Mouse (Mus musculus) liver, embryonic 13.5 days (tissue): ENCODE measurements around the gene Snd1. TPM values are rescaled to one million over a fixed set of nuclear protein-coding genes. Genes with fewer than 3 reads are reported as not detected.

ENCODE experiments used
- ATAC-seq: fragments of 200-750 bp; cut with Nextera tagmentation; 2 replicates; pipeline ENCODE4 v1.8.0; 2017; ENCODE audit warnings: low read depth, mild to moderate bottlenecking, moderate number of reproducible peaks, moderate library complexity
- DNase-seq: peaks from one replicate; pipeline ENCODE4 v3.0.0; 2022
- H3K27ac ChIP-seq: fragments of 300-500 bp; sonication (generic); 2 replicates; pipeline ENCODE4 v1.5.1; 2015; ENCODE audit warnings: moderate library complexity, mild to moderate bottlenecking, inconsistent platforms
- H3K27me3 ChIP-seq: fragments of 300-500 bp; sonication (generic); 2 replicates; pipeline ENCODE4 v1.6.1; 2015; ENCODE audit warnings: mild to moderate bottlenecking, inconsistent platforms
- H3K36me3 ChIP-seq: fragments of 300-500 bp; sonication (generic); 2 replicates; pipeline ENCODE4 v1.6.1; 2015; ENCODE audit warnings: mild to moderate bottlenecking, inconsistent platforms
- H3K4me1 ChIP-seq: fragments of 300-500 bp; sonication (generic); replicated peaks from 2 replicates; pipeline ENCODE4 v1.6.1; 2015; ENCODE audit warnings: inconsistent platforms
- H3K4me2 ChIP-seq: fragments of 300-500 bp; sonication (generic); 2 replicates; pipeline ENCODE4 v1.6.1; 2015; ENCODE audit warnings: inconsistent platforms, mild to moderate bottlenecking, moderate library complexity
- H3K4me3 ChIP-seq: fragments of 300-500 bp; sonication (generic); replicated peaks from 2 replicates; pipeline ENCODE4 v1.5.1; 2015; ENCODE audit warnings: mild to moderate bottlenecking, inconsistent platforms
- H3K9ac ChIP-seq: fragments of 300-500 bp; sonication (generic); 2 replicates; pipeline ENCODE4 v1.6.1; 2015; ENCODE audit warnings: mild to moderate bottlenecking, inconsistent platforms
- H3K9me3 ChIP-seq: fragments of 300-500 bp; sonication (generic); replicated peaks from 2 replicates; pipeline ENCODE4 v1.6.1; 2016; ENCODE audit warnings: inconsistent platforms
- WGBS: fragments of 180-500 bp; shearing (Covaris S2); methylation state at CpG from one replicate; pipeline ENCODE4 v1.1.7; 2015; ENCODE audit not compliant: insufficient replicate concordance; 5-methylcytosine and 5-hydroxymethylcytosine counted together
- polyA plus RNA-seq: library from polyadenylated mRNA; unstranded; fragments of >200 nt; fragmentation: Nextera tagmentation; extraction: Ambion mirVana; gene quantifications from 2 replicates; pipeline ENCODE4 v1.2.1, GENCODE M21; 2015

Gene Snd1
- polyA plus RNA-seq, 1 experiment from 2014 or later, result 55.2 TPM

- no peaks in the 10 kb centered on the region for H3K9me3 ChIP-seq
- 75% methylated on average over 2 of the region's 2 CpGs for WGBS
- DNase-seq (no peak), ATAC-seq (no peak)
- no peak overlapping the region for H3K27ac ChIP-seq
- no peaks in the 10 kb centered on the region for H3K27me3 ChIP-seq
- no peaks in the 10 kb centered on the region for H3K4me1 ChIP-seq
- no peak overlapping the region for H3K4me3 ChIP-seq
- no peak overlapping the region for H3K4me2 ChIP-seq
- H3K9ac ChIP-seq, result no peak overlapping the region
- peaks cover 52% of the 10 kb centered on the region for H3K36me3 ChIP-seq
Observed at GRCm38 (mm10) chr6:28549374-28549773, 74.4 kb downstream of the Snd1 start.

DNA sequence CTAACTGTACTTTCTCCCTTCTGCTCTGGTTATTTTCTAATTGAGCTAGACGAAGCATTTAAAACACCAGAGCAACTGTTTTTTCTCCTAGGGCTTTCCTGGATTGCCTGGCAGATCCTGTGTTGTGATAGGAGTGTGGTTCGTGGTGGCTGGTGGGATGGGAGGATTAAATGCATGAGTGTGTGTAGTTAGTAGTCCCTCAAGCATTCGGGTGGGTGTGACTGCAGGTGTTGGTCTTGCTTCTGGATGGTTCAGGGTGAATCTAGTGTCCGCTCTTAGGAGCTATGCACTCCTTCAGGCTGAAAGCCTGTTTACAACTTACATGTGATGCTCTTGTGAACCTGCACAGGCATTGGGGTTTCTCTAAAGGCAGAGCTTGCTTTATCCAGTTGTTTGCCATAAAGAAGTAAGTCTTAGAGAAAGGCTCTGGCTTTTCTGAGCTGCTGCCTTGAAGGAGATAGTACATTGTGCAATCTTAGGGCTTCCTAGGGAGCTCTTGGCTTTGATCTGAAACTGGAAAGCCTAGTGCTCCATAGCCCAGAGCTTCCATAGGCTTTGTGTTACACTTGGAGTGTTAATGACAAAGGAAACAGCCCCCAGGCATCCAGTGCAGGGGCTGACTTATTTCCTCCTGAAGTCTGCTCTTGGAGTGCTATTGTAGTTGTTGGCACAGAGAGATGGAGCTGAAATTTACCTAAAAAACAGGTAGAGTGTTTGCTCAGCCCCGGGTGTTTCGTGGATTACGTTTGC, 75.5 kb downstream of the Snd1 start:
- H3K27me3 ChIP-seq, result no peaks in the 10 kb centered on the region
- H3K4me2 ChIP-seq, result no peak overlapping the region
- H3K27ac ChIP-seq, result no peak overlapping the region
- WGBS, result 64% methylated on average over 7 of the region's 7 CpGs
- DNase-seq (no peak), ATAC-seq (no peak)
- H3K9ac ChIP-seq, result no peak overlapping the region
- H3K4me1 ChIP-seq, result no peaks in the 10 kb centered on the region
- H3K36me3 ChIP-seq, result peaks cover 56% of the 10 kb centered on the region
- H3K4me3 ChIP-seq, result no peak overlapping the region
- no peaks in the 10 kb centered on the region for H3K9me3 ChIP-seq

DNA sequence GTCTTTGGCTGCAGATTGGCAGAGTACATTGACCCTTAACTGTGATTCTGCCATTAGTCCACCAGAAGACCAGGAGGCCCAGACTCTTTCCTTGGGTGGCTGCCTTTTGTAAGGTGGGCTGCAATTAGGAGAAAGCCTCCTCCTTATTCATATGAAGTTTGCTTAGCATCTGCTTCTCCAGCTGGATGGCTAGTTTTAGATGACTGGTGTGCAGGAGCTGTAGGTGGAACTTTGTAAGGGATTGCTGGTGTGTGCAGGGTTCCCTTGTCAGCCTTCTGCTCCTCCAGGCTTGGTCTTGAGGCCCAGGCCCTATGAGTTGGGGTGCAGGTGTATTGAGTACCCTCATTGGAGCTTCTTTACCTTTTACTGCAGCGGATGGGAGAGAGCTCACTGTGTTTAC, 79.5 kb downstream of the Snd1 start:
- H3K4me2 ChIP-seq, result no peak overlapping the region
- no peak for ATAC-seq
- H3K4me1 ChIP-seq, result no peaks in the 10 kb centered on the region
- no peak overlapping the region for H3K9ac ChIP-seq
- H3K4me3 ChIP-seq, result no peak overlapping the region
- no peaks in the 10 kb centered on the region for H3K9me3 ChIP-seq
- peaks cover 54% of the 10 kb centered on the region for H3K36me3 ChIP-seq
- no peak overlapping the region for H3K27ac ChIP-seq
- H3K27me3 ChIP-seq, result no peaks in the 10 kb centered on the region
- 81% methylated on average over 1 of the region's 1 CpGs for WGBS
- DNase-seq, result no peak

DNA sequence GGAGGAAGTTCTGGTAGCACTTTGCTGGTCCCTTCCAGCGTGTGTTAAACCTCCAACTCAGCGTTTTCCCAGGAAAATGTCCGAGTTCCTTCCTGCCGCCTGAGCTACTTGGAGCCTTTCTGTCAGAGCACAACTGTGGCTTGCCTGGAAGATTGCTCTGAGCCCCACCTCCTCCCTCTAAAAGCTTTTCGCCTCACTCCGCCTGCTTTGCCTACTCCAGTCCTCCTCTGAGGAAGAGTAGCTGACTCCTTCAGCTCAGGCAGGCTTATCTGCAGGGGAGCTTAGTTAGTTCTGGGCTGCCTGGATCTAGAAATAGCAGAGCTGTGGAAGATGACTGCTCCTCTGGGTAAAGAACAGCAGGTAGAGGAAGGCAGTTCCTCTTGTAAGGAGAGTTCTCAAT, 80.1 kb downstream of the Snd1 start:
- 76% methylated on average over 6 of the region's 6 CpGs for WGBS
- ATAC-seq, result peak; percentile 26; the same call in 1 of the 2 replicates
- H3K36me3 ChIP-seq, result peaks cover 50% of the 10 kb centered on the region

DNA sequence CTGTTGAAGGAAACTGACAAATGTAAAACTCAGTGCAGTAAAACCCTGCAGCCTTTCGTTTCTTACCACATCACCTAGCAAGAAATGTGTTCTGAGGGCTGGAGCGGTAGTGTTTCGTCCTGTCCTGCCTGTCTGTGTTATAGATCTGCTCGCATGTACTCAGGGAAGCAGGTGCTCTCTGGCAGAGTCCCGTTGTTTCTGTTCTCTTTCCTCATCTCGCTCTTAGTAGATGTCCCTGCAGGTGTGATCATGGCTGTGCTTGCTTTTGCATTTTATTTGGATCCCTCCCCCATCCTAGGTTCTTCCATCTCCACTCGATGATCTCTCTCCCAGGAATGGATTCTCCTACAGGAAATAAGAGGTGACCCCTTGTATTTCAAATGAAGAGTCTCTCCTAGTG, 80.5 kb downstream of the Snd1 start:
- Histone ChIP-seq H3K27me3 (no peaks in the 10 kb centered on the region), H3K4me3 (no peak overlapping the region), H3K4me2 (no peak overlapping the region), H3K9me3 (no peaks in the 10 kb centered on the region), H3K4me1 (no peaks in the 10 kb centered on the region), H3K9ac (no peak overlapping the region), H3K27ac (no peak overlapping the region), H3K36me3 (peaks cover 50% of the 10 kb centered on the region)
- ATAC-seq, result no peak
- no peak for DNase-seq
- WGBS, result 78% methylated on average over 7 of the region's 7 CpGs

More for the DNA sequence above, 80.1 kb downstream of the Snd1 start:
- H3K4me2 ChIP-seq, result no peak overlapping the region
- H3K27me3 ChIP-seq, result no peaks in the 10 kb centered on the region
- no peak overlapping the region for H3K4me3 ChIP-seq
- no peaks in the 10 kb centered on the region for H3K9me3 ChIP-seq
- no peak overlapping the region for H3K27ac ChIP-seq
- H3K9ac ChIP-seq, result no peak overlapping the region
- no peaks in the 10 kb centered on the region for H3K4me1 ChIP-seq
- no peak for DNase-seq

GRCm38 (mm10) chr6:28557728-28558127, 82.8 kb downstream of the Snd1 start:
- peaks cover 60% of the 10 kb centered on the region for H3K36me3 ChIP-seq
- WGBS, result 82% methylated on average over 6 of the region's 6 CpGs

DNA sequence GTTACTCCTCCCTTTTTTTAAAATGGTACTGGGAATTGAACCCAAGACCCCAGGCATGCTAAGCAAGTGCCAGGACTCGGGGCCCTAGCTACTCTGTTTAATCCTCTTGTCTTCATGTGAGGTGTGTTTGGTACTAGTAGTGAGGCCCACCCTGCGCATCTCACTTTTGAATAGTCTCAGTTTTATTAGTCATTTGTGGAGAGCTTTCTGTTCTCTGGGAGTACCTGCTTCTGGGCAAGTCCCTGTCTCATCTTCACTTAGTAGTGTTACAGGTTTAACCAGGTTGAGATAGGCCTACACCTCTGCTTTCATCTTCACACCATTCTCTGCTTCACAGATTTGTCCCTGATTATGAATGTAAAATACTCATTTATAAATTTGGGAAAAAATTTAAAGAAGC, 84.5 kb downstream of the Snd1 start:
- no peaks in the 10 kb centered on the region for H3K9me3 ChIP-seq
- no peaks in the 10 kb centered on the region for H3K4me1 ChIP-seq
- no peak overlapping the region for H3K9ac ChIP-seq
- H3K27ac ChIP-seq, result no peak overlapping the region
- 78% methylated on average over 2 of the region's 2 CpGs for WGBS
- H3K36me3 ChIP-seq, result peaks cover 60% of the 10 kb centered on the region
- ATAC-seq, result no peak
- no peak overlapping the region for H3K4me2 ChIP-seq
- H3K27me3 ChIP-seq, result no peaks in the 10 kb centered on the region
- no peak for DNase-seq
- no peak overlapping the region for H3K4me3 ChIP-seq

More at GRCm38 (mm10) chr6:28557728-28558127, 82.8 kb downstream of the Snd1 start:
- no peak for ATAC-seq
- Histone ChIP-seq H3K4me1 (no peaks in the 10 kb centered on the region), H3K9ac (no peak overlapping the region), H3K4me3 (no peak overlapping the region), H3K27me3 (no peaks in the 10 kb centered on the region), H3K4me2 (no peak overlapping the region), H3K27ac (no peak overlapping the region), H3K9me3 (no peaks in the 10 kb centered on the region)
- DNase-seq, result no peak

DNA sequence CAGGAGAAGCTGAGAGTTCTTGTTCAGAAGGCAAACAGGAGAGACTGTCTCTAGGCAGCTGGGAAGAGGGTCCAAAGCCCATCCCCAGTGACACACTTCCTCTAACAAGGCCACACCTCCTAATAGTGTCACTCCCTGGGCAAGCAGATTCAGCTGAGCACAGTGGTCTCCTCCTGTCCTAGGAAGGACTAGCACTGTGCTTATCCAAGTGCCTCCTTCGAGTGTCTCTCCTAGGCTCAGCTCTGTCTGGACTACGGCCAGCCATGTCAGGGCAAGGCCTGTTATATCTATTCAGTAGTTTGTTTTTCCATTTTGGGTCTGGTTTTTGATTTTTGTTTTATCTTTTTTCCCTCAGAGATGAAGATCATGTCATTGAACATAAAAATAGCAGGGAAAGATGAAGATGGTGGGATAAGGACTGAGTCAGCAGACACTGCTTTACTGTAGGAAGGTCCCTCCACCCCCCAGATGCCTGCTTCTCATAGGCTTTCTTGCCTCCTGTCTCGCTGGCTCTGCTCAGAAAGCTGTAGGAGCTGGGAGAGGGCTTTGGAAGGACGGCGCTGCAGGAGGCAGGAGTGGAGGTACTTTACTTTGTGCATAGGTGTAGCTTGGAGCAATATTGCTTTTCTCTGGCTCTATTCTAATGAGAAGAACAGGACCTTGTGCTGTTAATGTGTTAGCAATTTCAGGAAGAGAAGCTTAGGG, 86.5 kb downstream of the Snd1 start:
- H3K27me3 ChIP-seq, result no peaks in the 10 kb centered on the region
- H3K9me3 ChIP-seq, result no peaks in the 10 kb centered on the region
- H3K36me3 ChIP-seq, result peaks cover 57% of the 10 kb centered on the region
- no peak overlapping the region for H3K4me3 ChIP-seq
- H3K4me1 ChIP-seq, result no peaks in the 10 kb centered on the region
- H3K4me2 ChIP-seq, result no peak overlapping the region
- no peak overlapping the region for H3K9ac ChIP-seq
- DNase-seq (no peak), ATAC-seq (no peak)
- WGBS, result 80% methylated on average over 5 of the region's 5 CpGs
- H3K27ac ChIP-seq, result no peak overlapping the region

DNA sequence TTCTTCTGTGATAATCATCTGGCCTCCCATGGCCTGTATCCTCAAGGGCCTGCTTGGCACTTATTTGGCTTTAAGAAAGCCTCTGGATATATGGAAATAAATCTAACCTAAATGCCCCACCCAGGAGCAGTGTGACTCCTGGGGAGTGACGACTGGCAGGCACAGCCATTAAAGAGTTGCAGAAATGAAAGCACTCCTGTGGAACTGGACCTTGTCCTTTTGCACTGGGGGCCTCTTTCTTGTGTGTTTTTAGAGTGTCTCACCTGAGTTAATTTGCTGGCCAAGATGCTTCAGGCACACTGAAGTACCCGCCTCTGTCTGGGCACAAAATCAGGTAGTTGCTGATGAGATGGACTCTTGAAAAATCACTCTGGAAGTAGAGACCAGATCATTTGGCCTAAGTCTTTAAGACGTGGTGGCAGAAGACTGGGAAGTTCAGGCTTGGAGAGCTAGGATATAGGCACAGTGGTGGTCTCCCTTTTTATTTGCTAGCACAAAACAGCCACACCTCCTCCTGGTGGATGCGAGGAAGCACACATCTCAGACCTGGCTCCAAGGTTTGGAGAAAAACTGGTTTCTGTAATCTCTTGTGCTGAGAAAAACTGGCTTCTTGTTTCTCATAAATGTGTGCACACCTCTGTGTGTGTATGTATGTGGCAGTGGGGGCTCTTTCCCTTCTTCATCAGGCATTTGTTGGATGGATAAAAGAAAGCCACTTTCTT, 87.5 kb downstream of the Snd1 start:
- WGBS, result 78% methylated on average over 4 of the region's 4 CpGs
- Histone ChIP-seq H3K4me3 (no peak overlapping the region), H3K36me3 (peaks cover 55% of the 10 kb centered on the region), H3K27ac (no peak overlapping the region), H3K27me3 (no peaks in the 10 kb centered on the region), H3K4me2 (no peak overlapping the region), H3K9me3 (no peaks in the 10 kb centered on the region), H3K9ac (no peak overlapping the region), H3K4me1 (no peaks in the 10 kb centered on the region)
- DNase-seq (no peak), ATAC-seq (no peak)

GRCm38 (mm10) chr6:28567978-28568377, 93.0 kb downstream of the Snd1 start:
- Histone ChIP-seq H3K9me3 (no peaks in the 10 kb centered on the region), H3K36me3 (peaks cover 20% of the 10 kb centered on the region), H3K4me2 (no peak overlapping the region), H3K9ac (no peak overlapping the region), H3K27ac (no peak overlapping the region), H3K27me3 (no peaks in the 10 kb centered on the region), H3K4me1 (no peaks in the 10 kb centered on the region), H3K4me3 (no peak overlapping the region)
- DNase-seq (no peak), ATAC-seq (no peak)
- 57% methylated on average over 6 of the region's 6 CpGs for WGBS

GRCm38 (mm10) chr6:28571946-28572345, 97.0 kb downstream of the Snd1 start:
- no peak overlapping the region for H3K9ac ChIP-seq
- H3K9me3 ChIP-seq, result no peaks in the 10 kb centered on the region
- DNase-seq (no peak), ATAC-seq (no peak)
- no peak overlapping the region for H3K4me2 ChIP-seq
- WGBS, result 67% methylated on average over 2 of the region's 2 CpGs
- H3K4me1 ChIP-seq, result peaks cover 13% of the 10 kb centered on the region
- H3K36me3 ChIP-seq, result peaks cover 7% of the 10 kb centered on the region
- no peak overlapping the region for H3K27ac ChIP-seq
- H3K27me3 ChIP-seq, result no peaks in the 10 kb centered on the region
- no peak overlapping the region for H3K4me3 ChIP-seq
